23 mouse cellular contexts compared by ENCODE assay signal in genomic region chr11:104003397-104003796, GRCm38 (mm10). TPM values are rescaled to one million over a fixed set of nuclear protein-coding genes. Genes with fewer than 3 reads are reported as not detected.
DNase-seq lines count a peak whose midpoint lies in the region; TF ChIP-seq lines count a peak whose summit lies in the region.
"Had no signal": no experiment of that assay in that cellular context is flagged by ENCODE, and none has a peak within 500 bp of the region (broad histone marks: within the 10 kb centered on the region; RNA-seq: fewer than 3 reads in every experiment).

No protein-coding gene starts in this region.

- intact Hi-C loops in left cerebral cortex, postnatal 4 days (cut with DNase I) = no loop called here
- intact Hi-C loops in left cerebral cortex, postnatal 14 days (cut with DNase I) = no loop called here

- no peaks in the 10 kb centered on the region for H3K9me3 ChIP-seq in forebrain, embryonic 10.5 days
- H3K9me3 ChIP-seq: embryonic facial prominence, embryonic 13.5 days; hindbrain, embryonic 13.5 days; limb, embryonic 13.5 days; lung, embryonic 15.5 days; megakaryocyte, embryonic 14.5 days; midbrain, embryonic 12.5 days had no signal

- WGBS in forebrain, embryonic 10.5 days = 77% methylated on average over 9 of the region's 9 CpGs
- WGBS in thymus, adult 2 months = 67% methylated on average over 9 of the region's 9 CpGs

- H3K4me1 ChIP-seq in forebrain, embryonic 10.5 days = peaks cover 3% of the 10 kb centered on the region; the same call in 1 of the 2 replicates
- H3K4me1 ChIP-seq in thymus, adult 2 months (replicated peaks; ENCODE audit: control insufficient read depth, insufficient read depth, low read length) = no peaks in the 10 kb centered on the region
- H3K4me1 ChIP-seq: limb, embryonic 13.5 days; lung, embryonic 15.5 days; midbrain, embryonic 12.5 days had no signal

- no peak for TF ChIP-seq POLR2A in thymus, adult 2 months (IDR thresholded peaks at IDR 0.05; ENCODE audit: control insufficient read depth, extremely low read depth, insufficient read depth, low read length, poor library complexity)

- H3K36me3 ChIP-seq in forebrain, embryonic 10.5 days (replicated peaks) = no peaks in the 10 kb centered on the region
- H3K36me3 ChIP-seq in thymus, adult 2 months (ENCODE audit: control insufficient read depth, insufficient read depth, low read length) = no peaks in the 10 kb centered on the region
- H3K36me3 ChIP-seq: embryonic facial prominence, embryonic 13.5 days; hindbrain, embryonic 13.5 days; limb, embryonic 13.5 days; lung, embryonic 15.5 days; midbrain, embryonic 12.5 days had no signal

- no peak for TF ChIP-seq CTCF in thymus, adult 2 months (IDR thresholded peaks at IDR 0.05; ENCODE audit: borderline replicate concordance, control insufficient read depth, extremely low read depth, insufficient read depth, low read length, poor library complexity)

- H3K27me3 ChIP-seq in forebrain, embryonic 10.5 days (ENCODE audit: poor library complexity, severe bottlenecking) = no peaks in the 10 kb centered on the region
- no peaks in the 10 kb centered on the region for H3K27me3 ChIP-seq in thymus, adult 2 months (ENCODE audit: control insufficient read depth, insufficient read depth, low read length)
- H3K27me3 ChIP-seq: hindbrain, embryonic 13.5 days; limb, embryonic 13.5 days; lung, embryonic 15.5 days; midbrain, embryonic 12.5 days had no signal

- no peak overlapping the region for H3K27ac ChIP-seq in forebrain, embryonic 10.5 days
- H3K27ac ChIP-seq in thymus, adult 2 months (ENCODE audit: control insufficient read depth, insufficient read depth, low read length) = no peak overlapping the region
- H3K27ac ChIP-seq: embryonic facial prominence, embryonic 13.5 days; hindbrain, embryonic 13.5 days; limb, embryonic 13.5 days; lung, embryonic 15.5 days; midbrain, embryonic 12.5 days; stomach, postnatal 0 days had no signal

- no peak overlapping the region for H3K4me3 ChIP-seq in forebrain, embryonic 10.5 days
- no peak overlapping the region for H3K4me3 ChIP-seq in thymus, adult 2 months (ENCODE audit: control insufficient read depth, insufficient read depth, low read length)
- H3K4me3 ChIP-seq: embryonic facial prominence, embryonic 13.5 days; hindbrain, embryonic 13.5 days; limb, embryonic 13.5 days; lung, embryonic 15.5 days; megakaryocyte, embryonic 14.5 days; midbrain, embryonic 12.5 days had no signal

- DNase-seq in left cerebral cortex, adult 18-20 months (ENCODE audit: low spot score in 2 of 2) = peak; percentile 25 to 35
- no peak for DNase-seq in left cerebral cortex, postnatal 4 days
- peak; percentile 27 for DNase-seq in MN1 (ENCODE audit: low spot score)
- DNase-seq in left cerebral cortex, postnatal 14 days (ENCODE audit: low spot score in 2 of 2) = peak; percentile 26 to 34
- no peak for DNase-seq in forebrain, embryonic 10.5 days (ENCODE audit: extremely low spot score, low spot score)
- no peak for DNase-seq in thymus, adult 2 months
- DNase-seq: adrenal gland, postnatal 10 days; B cell, adult 2 months; cerebellum, adult 11-12 months; cerebellum, adult 9-11 months; gastrocnemius, postnatal 36 days; heart, adult 18-20 months; heart, postnatal 36 days; kidney, adult 9 months; kidney, postnatal 10 days; thymus, postnatal 4 days had no signal

RNA-seq across cellular contexts. Expression of gene Arf2, which starts 36.9 kb away (rescaled TPM):
- 10 to 100 TPM; 53.2 to 57.6 TPM for total RNA-seq in left cerebral cortex, adult 18-20 months (2021)
- total RNA-seq in left cerebral cortex, postnatal 4 days (2021) = 100 to 1,000 TPM; 138 to 141 TPM
- 10 to 100 TPM; 59.2 to 59.6 TPM for total RNA-seq in left cerebral cortex, postnatal 14 days (2021)
- 94.9 and 98.4 TPM in 2 replicates for polyA plus RNA-seq in forebrain, embryonic 10.5 days (2016; fragmentation: Nextera tagmentation; extraction: Ambion mirVana)
- 10.4 and 14.7 TPM in 2 replicates for polyA plus RNA-seq in thymus, adult 2 months (2012; rRNA removed)

RNA-seq across cellular contexts. Expression of gene Nsf, which starts 49.5 kb away (rescaled TPM):
- 1,000 to 10,000 TPM; 1,028 to 1,036 TPM for total RNA-seq in left cerebral cortex, adult 18-20 months (2021)
- total RNA-seq in left cerebral cortex, postnatal 4 days (2021) = 100 to 1,000 TPM; 241 to 292 TPM
- total RNA-seq in left cerebral cortex, postnatal 14 days (2021) = 100 to 1,000 TPM; 815 to 848 TPM
- 55.3 and 57.6 TPM in 2 replicates for polyA plus RNA-seq in forebrain, embryonic 10.5 days (2016; fragmentation: Nextera tagmentation; extraction: Ambion mirVana)
- 52.5 and 59.3 TPM in 2 replicates for polyA plus RNA-seq in thymus, adult 2 months (2012; rRNA removed)

Comparison
In these comparisons a context has a peak if more than half of its experiments do, and no peak if none do; other contexts are left out.
1. DNase-seq: peak in left cerebral cortex, adult 18-20 months (2 of 2), MN1 (single experiment) and left cerebral cortex, postnatal 14 days (2 of 2); none in left cerebral cortex, postnatal 4 days (single experiment), forebrain, embryonic 10.5 days (single experiment) and thymus, adult 2 months (single experiment).